Mouse (Mus musculus): ENCODE data around the gene Rab11fip4. TPM values are rescaled to one million over a fixed set of nuclear protein-coding genes. Genes with fewer than 3 reads are reported as not detected.

The Rab11fip4 gene
- total RNA-seq, 2 experiments from 2014 or later, result 0.17 to 1.3 TPM

- intact Hi-C loops (cut with DNase I), result no loop called here
- no peak for DNase-seq
Measured at GRCm38 (mm10) chr11:79613084-79613483, 22.1 kb downstream of the Rab11fip4 start.

GRCm38 (mm10) chr11:79613711-79614110 lies 22.7 kb downstream of the Rab11fip4 start:
- no peak for DNase-seq
- intact Hi-C loops (cut with DNase I), result no loop called here

- intact Hi-C loops (cut with DNase I), result no loop called here
Measured at GRCm38 (mm10) chr11:79614880-79615279, 23.9 kb downstream of the Rab11fip4 start.

GRCm38 (mm10) chr11:79615871-79616270 lies 24.9 kb downstream of the Rab11fip4 start:
- peak in 1 of 2 experiments; percentile 31 for DNase-seq
- intact Hi-C loops (cut with DNase I), result no loop called here

More at GRCm38 (mm10) chr11:79614880-79615279, 23.9 kb downstream of the Rab11fip4 start:
- no peak for DNase-seq

- DNase-seq, result no peak
- intact Hi-C loops (cut with DNase I), result no loop called here
Measured at GRCm38 (mm10) chr11:79617991-79618390, 27.0 kb downstream of the Rab11fip4 start.

- DNase-seq, result no peak
- intact Hi-C loops (cut with DNase I), result no loop called here
Measured at GRCm38 (mm10) chr11:79623029-79623428, 32.0 kb downstream of the Rab11fip4 start.

GRCm38 (mm10) chr11:79624801-79625302 lies 33.8 kb downstream of the Rab11fip4 start:
- intact Hi-C loops (cut with DNase I), result loop anchor here (1.0 to 2.0 kb wide), 2 partner anchors 61 to 296 kb away; no protein-coding TSS in a partner anchor
- DNase-seq, result peak; percentile 69 to 80

- intact Hi-C loops (cut with DNase I), result no loop called here
- DNase-seq, result no peak
Measured at GRCm38 (mm10) chr11:79628716-79629115, 37.7 kb downstream of the Rab11fip4 start.

GRCm38 (mm10) chr11:79629752-79630374 lies 38.9 kb downstream of the Rab11fip4 start:
- no peak for DNase-seq
- intact Hi-C loops (cut with DNase I), result no loop called here

GRCm38 (mm10) chr11:79630521-79630920 lies 39.5 kb downstream of the Rab11fip4 start:
- DNase-seq, result no peak
- intact Hi-C loops (cut with DNase I), result no loop called here

- DNase-seq, result no peak
- intact Hi-C loops (cut with DNase I), result no loop called here
Measured at GRCm38 (mm10) chr11:79633366-79633765, 42.4 kb downstream of the Rab11fip4 start.

- DNase-seq, result no peak
- intact Hi-C loops (cut with DNase I), result no loop called here
Measured at GRCm38 (mm10) chr11:79635661-79636449, 44.8 kb downstream of the Rab11fip4 start.

- DNase-seq, result no peak
- intact Hi-C loops (cut with DNase I), result no loop called here
Measured at GRCm38 (mm10) chr11:79636481-79636880, 45.5 kb downstream of the Rab11fip4 start.

GRCm38 (mm10) chr11:79638691-79639090 lies 47.7 kb downstream of the Rab11fip4 start:
- DNase-seq, result no peak
- intact Hi-C loops (cut with DNase I), result no loop called here

- intact Hi-C loops (cut with DNase I), result no loop called here
- no peak for DNase-seq
Measured at GRCm38 (mm10) chr11:79640940-79641733, 50.1 kb downstream of the Rab11fip4 start.

- intact Hi-C loops (cut with DNase I), result no loop called here
- no peak for DNase-seq
Measured at GRCm38 (mm10) chr11:79643730-79644129, 52.7 kb downstream of the Rab11fip4 start.

- intact Hi-C loops (cut with DNase I), result no loop called here
- DNase-seq, result peak; percentile 24 to 42
Measured at GRCm38 (mm10) chr11:79644717-79645191, 53.7 kb downstream of the Rab11fip4 start.

GRCm38 (mm10) chr11:79646026-79646425 lies 55.0 kb downstream of the Rab11fip4 start:
- no peak for DNase-seq

GRCm38 (mm10) chr11:79646467-79647070 lies 55.6 kb downstream of the Rab11fip4 start:
- intact Hi-C loops (cut with DNase I), result no loop called here

More at GRCm38 (mm10) chr11:79646026-79646425, 55.0 kb downstream of the Rab11fip4 start:
- intact Hi-C loops (cut with DNase I), result no loop called here

GRCm38 (mm10) chr11:79647071-79647501 lies 56.1 kb downstream of the Rab11fip4 start:
- intact Hi-C loops (cut with DNase I), result no loop called here
- peak; percentile 4 to 46 for DNase-seq

More at GRCm38 (mm10) chr11:79646467-79647070, 55.6 kb downstream of the Rab11fip4 start:
- no peak for DNase-seq
